Mouse (Mus musculus) yolk sac, embryonic 10.5 days (tissue): ENCODE measurements at regions not wholly inside any gene's neighbourhood (a gene's known extent, or its start where the extent isn't known, plus 50 kb on each side); places are given as distances from the start of the nearest gene placed in this dataset.
A peak's percentile ranks its signal among the peaks of the same experiment; 100 is the strongest.

Source experiments
- DNase-seq: peaks from one replicate; pipeline ENCODE4 v3.0.0-alpha.2; 2017; ENCODE audit warnings: low spot score

DNA sequence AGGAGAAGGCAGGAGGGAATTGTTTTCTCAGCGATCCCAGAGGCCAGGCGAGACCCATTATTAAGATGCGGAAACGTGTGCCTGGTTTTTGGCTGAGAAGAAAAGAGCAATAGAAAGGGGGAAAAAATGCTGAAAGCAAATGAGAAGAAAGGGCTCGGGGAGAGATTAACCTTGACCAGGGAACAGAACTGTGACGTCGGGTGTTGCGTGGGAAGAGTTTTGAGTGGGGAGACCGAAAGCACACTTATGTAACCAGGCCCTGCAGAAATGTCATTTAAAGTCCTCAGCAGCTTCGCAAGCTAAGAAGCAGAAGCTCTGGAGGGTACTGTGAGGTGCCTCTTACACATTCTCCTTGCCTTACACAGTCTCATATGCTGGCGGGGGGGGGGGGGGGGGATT is 111.0 kb upstream of the Frmd6 start:
- DNase-seq: no peak

- DNase-seq: no peak
These were observed 109.5 kb upstream of the Frmd6 start for GRCm38 (mm10) chr12:70715836-70716235.

GRCm38 (mm10) chr12:70718602-70719001 is 106.7 kb upstream of the Frmd6 start:
- no peak for DNase-seq

DNA sequence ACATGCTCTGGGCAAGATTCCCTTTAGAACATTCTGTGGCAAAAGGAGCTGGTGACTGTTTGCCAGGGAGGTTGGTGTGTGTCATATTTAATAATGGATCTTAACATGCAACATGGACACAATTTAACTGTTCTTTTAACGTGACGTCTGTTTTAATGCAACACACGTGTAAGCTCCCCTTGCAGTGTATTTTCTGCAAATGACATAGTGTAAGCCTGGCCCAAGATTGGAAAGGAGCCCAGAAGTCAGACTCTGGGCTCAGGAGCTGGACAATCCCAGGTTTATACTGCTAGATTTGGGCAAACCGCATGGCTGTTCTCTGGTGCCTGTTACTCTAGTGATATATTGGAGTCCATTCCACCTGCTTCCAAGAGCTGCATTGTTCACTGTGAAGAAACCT is 106.1 kb upstream of the Frmd6 start:
- DNase-seq: no peak

GRCm38 (mm10) chr12:70720178-70720894 is 105.0 kb upstream of the Frmd6 start:
- no peak for DNase-seq

- no peak for DNase-seq
These were observed 100.0 kb upstream of the Frmd6 start for GRCm38 (mm10) chr12:70725326-70725725.

- no peak for DNase-seq
These were observed 97.6 kb upstream of the Frmd6 start for GRCm38 (mm10) chr12:70727496-70728259.

DNA sequence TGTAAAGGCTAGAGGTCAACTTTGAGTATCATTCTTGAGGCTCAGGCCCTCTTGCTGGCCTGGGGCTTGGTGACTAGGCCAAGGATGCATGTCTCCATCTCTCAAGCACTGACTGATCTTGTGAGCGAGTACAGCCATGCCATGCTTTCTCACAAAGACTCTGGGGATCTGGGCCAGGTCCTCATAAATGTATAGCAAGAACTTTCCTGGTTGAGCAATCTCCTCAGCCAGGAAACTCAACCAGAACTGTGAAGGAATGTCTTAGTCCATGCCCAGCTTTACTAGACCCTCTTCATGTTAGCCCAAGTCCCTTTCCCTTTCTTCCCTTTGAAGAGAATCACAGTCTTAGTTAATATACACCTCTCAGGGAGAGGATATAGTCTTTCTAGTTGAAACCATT is 96.9 kb upstream of the Frmd6 start:
- DNase-seq: no peak

DNA sequence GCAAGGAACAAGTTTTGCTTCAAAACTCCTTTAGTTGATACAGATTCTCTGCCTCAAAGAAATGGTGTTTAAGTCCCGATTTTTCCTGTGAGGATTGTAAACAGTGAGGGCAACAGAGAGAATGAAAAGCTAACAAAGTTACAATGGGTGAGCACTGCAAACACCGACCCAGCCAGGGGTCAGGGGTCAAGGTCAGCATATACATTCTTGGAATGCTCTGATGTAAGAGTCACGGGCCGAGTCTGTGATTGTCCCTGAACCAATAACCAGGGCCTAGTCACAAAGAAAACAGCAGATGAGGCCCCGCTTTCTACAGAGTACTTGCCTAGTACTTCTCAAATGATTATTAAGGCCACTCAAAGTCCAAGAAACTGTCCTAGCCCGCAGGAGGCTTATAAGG is 95.4 kb upstream of the Frmd6 start:
- peak; percentile 84 for DNase-seq

- no peak for DNase-seq
These were observed 93.8 kb upstream of the Frmd6 start for GRCm38 (mm10) chr12:70731498-70731897.

DNA sequence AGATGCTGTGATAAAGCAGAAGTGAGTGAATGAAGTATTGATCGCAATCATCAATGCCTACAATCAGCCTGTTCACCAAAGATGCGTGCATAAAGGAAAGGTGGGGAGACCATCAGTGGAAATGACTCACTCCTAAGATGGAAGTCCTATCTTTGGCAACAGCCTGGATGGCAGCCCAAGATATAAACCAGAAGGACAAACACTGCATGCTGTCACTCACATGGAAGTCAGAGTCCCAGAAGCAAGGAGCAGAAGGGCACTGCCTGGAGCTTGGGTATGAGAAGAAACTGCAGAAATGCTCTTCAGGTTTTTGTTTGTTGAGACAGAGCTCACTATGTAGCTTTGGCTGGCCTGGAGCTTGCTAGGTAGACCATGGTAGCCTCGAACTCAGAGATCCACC is 92.7 kb upstream of the Frmd6 start:
- no peak for DNase-seq

DNA sequence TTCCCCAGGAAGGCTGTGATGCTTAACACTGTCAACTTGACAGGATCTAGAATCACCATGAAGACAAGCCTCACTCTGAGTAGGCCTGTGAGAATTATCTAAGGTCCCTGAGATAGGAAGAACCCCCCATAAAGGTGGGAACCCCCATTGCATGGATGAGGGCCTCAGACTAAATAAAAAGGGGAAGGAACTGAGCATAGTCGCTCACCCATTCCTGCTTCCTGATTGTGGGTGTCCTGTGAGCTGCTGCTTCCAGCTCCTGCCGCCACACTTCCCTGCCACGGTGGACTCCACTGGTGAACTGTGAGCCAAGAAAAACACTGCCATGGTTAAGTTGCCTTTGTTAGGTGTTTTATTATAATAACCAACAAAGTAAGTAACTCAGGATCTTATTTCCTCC is 86.8 kb upstream of the Frmd6 start:
- no peak for DNase-seq

GRCm38 (mm10) chr12:70739316-70739715 is 86.0 kb upstream of the Frmd6 start:
- no peak for DNase-seq

- no peak for DNase-seq
These were observed 85.5 kb upstream of the Frmd6 start for GRCm38 (mm10) chr12:70739766-70740165.

GRCm38 (mm10) chr12:70742836-70743235 is 82.5 kb upstream of the Frmd6 start:
- DNase-seq: no peak

DNA sequence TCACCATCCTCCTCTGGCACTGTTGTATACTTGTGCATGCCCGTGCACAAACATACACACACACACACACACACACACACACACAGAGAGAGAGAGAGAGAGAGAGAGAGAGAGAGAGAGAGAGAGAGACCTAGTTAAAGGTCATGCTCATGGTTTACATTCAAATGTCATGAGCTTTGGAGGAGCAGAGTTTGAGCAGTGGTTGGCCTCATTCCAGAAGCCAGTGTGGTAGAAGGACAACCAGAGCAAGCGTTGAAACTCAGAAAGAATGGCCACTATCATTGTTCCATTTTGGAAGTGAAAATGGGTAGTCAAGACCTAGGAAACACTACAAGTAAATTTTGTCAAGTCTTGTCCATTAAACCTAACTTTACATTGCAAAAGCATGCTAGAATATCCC is 79.6 kb upstream of the Frmd6 start:
- DNase-seq: no peak

DNA sequence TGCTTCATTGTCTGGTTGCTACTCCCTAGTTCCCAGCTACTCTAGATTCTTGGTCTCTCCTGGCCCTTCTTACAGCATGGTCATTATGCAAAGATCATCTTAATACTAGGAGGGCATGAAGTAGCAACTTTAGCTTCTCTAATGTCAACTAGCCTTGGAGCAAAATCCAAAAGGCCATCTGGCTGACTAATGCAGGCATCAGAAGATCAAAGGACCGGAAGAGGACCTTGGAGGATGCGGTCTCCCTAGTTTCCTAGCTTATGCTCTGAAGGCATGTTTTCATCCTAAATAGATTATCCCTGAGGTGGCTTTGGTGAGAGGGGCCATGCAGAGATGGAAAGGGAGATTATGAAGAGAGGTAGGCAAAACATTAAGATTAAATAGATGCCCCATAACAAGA is 75.7 kb upstream of the Frmd6 start:
- DNase-seq: no peak

DNA sequence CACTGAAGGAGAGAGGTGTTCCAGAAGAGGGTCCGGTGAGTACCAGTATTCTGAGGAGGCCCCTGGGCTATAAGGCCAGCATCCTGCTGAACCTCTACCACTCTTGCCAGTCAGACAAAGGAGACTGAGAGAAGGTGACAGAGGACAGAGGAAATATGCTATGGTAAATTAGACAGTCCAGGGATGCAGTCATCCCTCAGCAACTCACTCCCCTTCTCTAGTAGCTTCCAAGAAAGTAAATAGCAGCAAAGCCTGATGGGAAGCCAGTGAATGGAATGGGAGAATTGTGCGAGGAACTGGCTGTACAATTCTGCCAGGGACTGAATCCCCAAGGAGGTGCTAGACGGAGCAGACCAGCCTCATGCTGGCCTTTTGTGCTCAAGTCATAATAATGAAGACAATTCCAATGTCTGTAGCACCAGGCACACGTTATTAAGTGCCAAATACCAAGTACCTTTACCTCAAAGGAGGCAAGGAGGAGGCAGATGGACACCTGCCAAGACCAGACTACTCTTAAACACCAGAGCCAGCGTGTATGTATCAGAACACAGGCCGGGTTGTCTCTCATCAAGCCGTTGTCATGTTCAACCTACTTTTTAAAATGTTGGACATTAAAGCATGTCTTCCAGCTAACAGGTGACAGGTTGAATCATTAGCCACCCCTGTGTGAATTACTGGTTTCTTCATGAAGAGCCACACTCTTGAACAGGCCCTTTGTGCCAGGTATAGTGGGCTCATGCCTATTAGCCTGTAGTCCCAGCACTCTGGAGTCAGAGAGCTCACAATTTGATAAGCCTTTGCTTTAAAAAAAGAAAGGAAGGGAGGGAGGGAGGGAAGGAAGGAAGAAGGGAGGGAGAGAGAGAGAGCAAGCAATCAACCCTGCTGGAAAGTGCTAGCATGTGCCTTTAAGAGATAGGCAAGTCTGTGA is 74.4 kb upstream of the Frmd6 start:
- no peak for DNase-seq

DNA sequence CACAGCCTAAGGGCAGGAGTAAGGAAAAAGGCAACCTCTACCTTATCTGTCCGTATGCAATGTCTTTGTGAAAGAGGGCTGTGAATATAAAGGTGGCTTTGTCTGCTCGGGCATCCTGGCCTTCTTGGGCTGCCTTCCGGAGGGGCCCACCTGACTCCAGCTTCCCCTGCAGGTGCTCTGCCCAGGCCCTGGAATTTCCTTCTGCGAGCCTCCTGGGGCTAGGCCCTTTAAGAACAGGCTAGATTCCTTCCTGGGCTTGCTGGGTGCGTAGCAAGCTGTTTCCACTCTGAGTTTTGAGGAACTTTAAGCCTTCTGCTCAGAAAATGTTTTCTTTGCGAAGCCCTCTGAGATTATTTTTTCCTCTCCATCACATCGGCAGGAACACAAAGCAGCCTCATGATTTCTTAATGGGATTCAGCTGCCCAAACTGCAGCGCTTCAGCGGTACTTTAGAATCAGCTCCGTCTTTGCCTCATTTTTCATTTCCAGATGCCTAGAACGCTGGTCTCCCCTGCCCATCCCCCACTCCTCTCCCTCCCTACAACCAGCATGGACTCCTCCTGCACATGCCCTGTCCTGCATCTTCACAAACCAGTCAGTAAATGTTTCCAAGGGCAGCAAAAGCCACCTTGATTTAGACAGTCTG is 72.9 kb upstream of the Frmd6 start:
- peak; percentile 25 for DNase-seq

- no peak for DNase-seq
These were observed 72.4 kb upstream of the Frmd6 start for GRCm38 (mm10) chr12:70752911-70753290.

DNA sequence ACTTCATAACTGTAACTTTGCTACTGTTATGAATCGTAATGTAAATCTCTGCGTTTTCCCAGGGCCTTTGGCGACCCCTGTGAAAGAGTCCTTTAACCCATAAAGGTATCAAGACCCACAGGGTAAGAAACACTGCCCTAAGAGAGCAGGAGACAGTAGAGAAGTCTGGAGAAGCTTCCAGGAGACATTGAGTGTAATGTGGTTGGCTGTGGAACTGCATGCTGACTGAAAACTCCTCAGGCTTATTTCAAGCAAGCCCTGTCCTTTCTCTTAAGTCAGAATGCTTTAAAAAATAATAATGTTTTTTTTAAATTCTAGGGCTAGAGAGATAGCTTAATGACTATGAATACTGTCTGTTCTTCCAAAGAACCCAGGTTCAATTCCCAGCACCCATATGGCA is 71.9 kb upstream of the Frmd6 start:
- no peak for DNase-seq

DNA sequence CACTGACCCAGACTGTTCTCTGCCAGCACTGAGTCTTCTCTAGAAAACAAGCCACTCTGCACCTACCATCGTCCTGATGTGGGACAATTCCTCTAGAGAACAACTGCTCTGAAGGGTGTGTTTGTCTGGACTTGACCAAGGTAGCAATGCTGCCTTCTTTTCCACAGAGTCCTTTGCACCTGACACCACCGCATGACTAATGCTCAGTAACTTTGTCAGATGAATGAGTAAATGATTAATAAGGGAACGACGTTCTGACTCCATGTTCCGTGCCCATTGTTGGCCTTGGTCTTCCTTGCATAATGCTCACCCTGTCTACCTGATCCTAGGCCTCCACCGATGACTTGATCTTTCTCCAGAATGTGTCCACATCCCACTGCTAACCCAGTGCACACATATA is 67.2 kb upstream of the Frmd6 start:
- no peak for DNase-seq
